Mouse (Mus musculus) ES-E14 (cell line): ENCODE data around the gene Mt2. TPM values are rescaled to one million over a fixed set of nuclear protein-coding genes. Genes with fewer than 3 reads are reported as not detected.
"Not testable (repeated sequence)": the region's sequence is repeated elsewhere in the genome, so short reads cannot be mapped to it uniquely, and the experiment has no call there.

Experiments
- DNase-seq: peaks from one replicate; pipeline ENCODE4 v3.0.0-alpha.2; 2013; ENCODE audit warnings: low read depth, low spot score
- H3K27ac ChIP-seq: 2 replicates; pipeline ENCODE4 v1.5.1; 2012; ENCODE audit warnings: low read depth, mild to moderate bottlenecking, low read length, moderate library complexity, mixed read lengths; ENCODE audit not compliant: poor library complexity, insufficient read depth, severe bottlenecking
- H3K36me3 ChIP-seq: 2 replicates; pipeline ENCODE4 v1.6.1; 2012; ENCODE audit warnings: mild to moderate bottlenecking, low read length, moderate library complexity, mixed read lengths; ENCODE audit not compliant: control insufficient read depth, poor library complexity, insufficient read depth, severe bottlenecking
- H3K4me1 ChIP-seq, 2 experiments: fragments of 150-350 bp in 1 of 2; sonication (generic) in 1 of 2; 2 replicates each; pipeline ENCODE4 v1.6.1; 2012; ENCODE audit warnings: low read length in 2 of 2, mild to moderate bottlenecking in 1 of 2, mixed read lengths in 1 of 2; ENCODE audit not compliant: control insufficient read depth in 2 of 2, insufficient read depth in 2 of 2, poor library complexity in 1 of 2
- H3K4me3 ChIP-seq, 2 experiments: fragments of 150-350 bp in 1 of 2; sonication (generic) in 1 of 2; 2 replicates each; pipeline ENCODE4 v1.5.1; 2012; ENCODE audit warnings: low read length in 2 of 2, low read depth in 1 of 2, mild to moderate bottlenecking in 1 of 2, mixed read lengths in 1 of 2; ENCODE audit not compliant: insufficient read depth in 1 of 2, poor library complexity in 1 of 2, severe bottlenecking in 1 of 2
- H3K9ac ChIP-seq: 2 replicates; pipeline ENCODE4 v1.6.1; 2012; ENCODE audit warnings: low read depth, mild to moderate bottlenecking, low read length, mixed read lengths; ENCODE audit not compliant: poor library complexity, insufficient read depth, severe bottlenecking
- H3K9me3 ChIP-seq: fragments of 150-350 bp; sonication (generic); 2 replicates; pipeline ENCODE4 v1.6.1; 2012; ENCODE audit warnings: low read depth, mild to moderate bottlenecking, low read length; ENCODE audit not compliant: control insufficient read depth, insufficient read depth
- CHD2 ChIP-seq: IDR thresholded peaks from 2 replicates; pipeline ENCODE4 v1.6.1; 2014; ENCODE audit warnings: mild to moderate bottlenecking, low read depth, low read length, inconsistent platforms
- HCFC1 ChIP-seq: IDR thresholded peaks from 2 replicates; pipeline ENCODE4 v1.6.1; 2012; ENCODE audit warnings: low read length, inconsistent platforms, borderline replicate concordance; ENCODE audit not compliant: insufficient read depth
- MAFK ChIP-seq: IDR thresholded peaks from 2 replicates; pipeline ENCODE4 v1.6.1; 2014; ENCODE audit warnings: mild to moderate bottlenecking, low read depth, low read length, inconsistent platforms; ENCODE audit not compliant: insufficient read depth
- ZC3H11A ChIP-seq: IDR thresholded peaks from 2 replicates; pipeline ENCODE4 v1.6.1; 2012; ENCODE audit warnings: low read depth, mild to moderate bottlenecking, inconsistent platforms, low read length, borderline replicate concordance
- ZNF384 ChIP-seq: IDR thresholded peaks from 2 replicates; pipeline ENCODE4 v1.6.1; 2012; ENCODE audit warnings: low read depth, low read length, inconsistent platforms
- in situ Hi-C, 2 experiments: fragments of 600-800 bp; cut with MboI; formaldehyde crosslinking; loops; one replicate each; pipeline ENCODE4 v1.15.1; 2025; ENCODE audit warnings: low sequenced_read_pairs in 2 of 2, inconsistent platforms in 1 of 2; ENCODE audit not compliant: unreplicated experiment in 2 of 2
- total RNA-seq: library from RNA; depleted of rRNA; stranded (reverse); fragments of 300-350 nt; gene quantifications from 2 replicates; pipeline ENCODE4 v1.2.3, GENCODE M21; 2012

The Mt2 gene
- total RNA-seq, 1 experiment: 635 TPM

GRCm38 (mm10) chr8:94153451-94153850 lies 19.0 kb upstream of the Mt2 start:
- in situ Hi-C loops: no loop called here
- no peaks in the 10 kb centered on the region for H3K9me3 ChIP-seq
- H3K4me1 ChIP-seq: peaks cover 4 to 17% of the 10 kb centered on the region in 2 experiments; a peak in 3 of 4 replicates
- DNase-seq: no peak
- TF ChIP-seq HCFC1: no peak
- TF ChIP-seq MAFK: peak; percentile 57; the same call in 1 of the 2 replicates
- H3K27ac ChIP-seq: no peak overlapping the region
- H3K36me3 ChIP-seq: no peaks in the 10 kb centered on the region
- peak overlapping the region; percentile 2 to 6; a peak in 2 of 4 replicates for H3K4me3 ChIP-seq
- no peak overlapping the region for H3K9ac ChIP-seq

GRCm38 (mm10) chr8:94154537-94154936 lies 17.9 kb upstream of the Mt2 start:
- Histone ChIP-seq H3K9me3 (no peaks in the 10 kb centered on the region), H3K4me3 (no peak overlapping the region), H3K27ac (no peak overlapping the region), H3K9ac (no peak overlapping the region), H3K36me3 (no peaks in the 10 kb centered on the region), H3K4me1 (peaks cover 4 to 17% of the 10 kb centered on the region in 2 experiments; a peak in 3 of 4 replicates)
- in situ Hi-C loops: no loop called here
- TF ChIP-seq HCFC1 (no peak), MAFK (no peak), CHD2 (no peak), ZC3H11A (no peak), ZNF384 (no peak)
- no peak for DNase-seq

GRCm38 (mm10) chr8:94156092-94156491 lies 16.4 kb upstream of the Mt2 start:
- Histone ChIP-seq H3K9ac (no peak overlapping the region), H3K36me3 (no peaks in the 10 kb centered on the region), H3K27ac (no peak overlapping the region), H3K4me3 (no peak overlapping the region), H3K4me1 (peaks cover 4 to 14% of the 10 kb centered on the region in 2 experiments; a peak in 3 of 4 replicates), H3K9me3 (no peaks in the 10 kb centered on the region)
- in situ Hi-C loops: no loop called here
- DNase-seq: no peak
- TF ChIP-seq ZNF384: no peak
- no peak for TF ChIP-seq ZC3H11A
- no peak for TF ChIP-seq HCFC1
- TF ChIP-seq MAFK: no peak
- TF ChIP-seq CHD2: no peak

- H3K27ac ChIP-seq, H3K9ac ChIP-seq, H3K36me3 ChIP-seq, DNase-seq, in situ Hi-C loops, H3K4me3 ChIP-seq, H3K9me3 ChIP-seq: not testable (repeated sequence)
- H3K4me1 ChIP-seq: peaks cover 7 to 13% of the 10 kb centered on the region in 2 experiments
These were observed 6.7 kb upstream of the Mt2 start for GRCm38 (mm10) chr8:94165772-94166171.

GRCm38 (mm10) chr8:94167244-94167643 lies 5.2 kb upstream of the Mt2 start:
- H3K4me3 ChIP-seq: no peak overlapping the region

More at GRCm38 (mm10) chr8:94167244-94167643, 5.2 kb upstream of the Mt2 start:
- no peak overlapping the region for H3K9ac ChIP-seq
- peak; percentile 93 for DNase-seq
- H3K27ac ChIP-seq: no peak overlapping the region
- in situ Hi-C loops: no loop called here
- H3K4me1 ChIP-seq: peaks cover 3 to 23% of the 10 kb centered on the region in 2 experiments; a peak in 3 of 4 replicates
- H3K9me3 ChIP-seq: no peaks in the 10 kb centered on the region
- H3K36me3 ChIP-seq: no peaks in the 10 kb centered on the region
- TF ChIP-seq MAFK (no peak), HCFC1 (no peak), CHD2 (no peak), ZNF384 (no peak), ZC3H11A (no peak)
